Mouse (Mus musculus): ENCODE data around the gene Kctd19. TPM values are rescaled to one million over a fixed set of nuclear protein-coding genes. Genes with fewer than 3 reads are reported as not detected.

Gene Kctd19
- polyA plus RNA-seq, 1 experiment: 0.32 TPM

- TF ChIP-seq CTCF (IDR thresholded peaks at IDR 0.05; ENCODE audit: insufficient read depth, low read length) (no peak), POLR2A (IDR thresholded peaks at IDR 0.05; ENCODE audit: borderline replicate concordance, extremely low read depth, low read depth, low read length) (no peak)
- 91% methylated on average over 5 of the region's 5 CpGs for WGBS
Observed at GRCm38 (mm10) chr8:105400016-105400415, 13.3 kb downstream of the Kctd19 start.

DNA sequence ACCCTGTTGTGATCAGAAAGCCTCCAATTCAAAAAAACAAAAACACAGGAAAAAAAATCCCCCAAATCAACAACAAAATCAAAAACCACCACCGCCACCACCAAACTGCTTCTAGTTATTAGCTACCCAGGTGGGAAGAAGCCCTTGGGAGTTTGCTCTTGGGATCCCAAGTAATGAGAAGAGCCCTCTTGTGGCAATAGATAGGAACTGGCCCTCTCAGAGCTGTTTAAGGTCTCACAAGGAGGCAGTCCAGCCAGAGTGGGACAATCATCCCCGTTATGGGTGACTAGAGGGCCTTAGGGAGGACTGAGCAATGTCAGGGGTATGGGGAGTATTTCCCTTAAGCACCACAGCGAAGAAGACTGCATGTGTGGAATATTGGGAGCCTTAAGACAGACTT lies 15.6 kb downstream of the Kctd19 start:
- Histone ChIP-seq H3K4me3 (replicated peaks; ENCODE audit: extremely low read depth, low read depth, low read length) (no peak overlapping the region), H3K4me1 (ENCODE audit: control insufficient read depth, insufficient read depth, low read length) (peaks cover 5% of the 10 kb centered on the region; the same call in 1 of the 2 replicates)
- WGBS: 31% methylated on average over 3 of the region's 3 CpGs
- TF ChIP-seq CTCF (IDR thresholded peaks at IDR 0.05; ENCODE audit: insufficient read depth, low read length) (peak; percentile 34; the same call in 1 of the 2 replicates), POLR2A (IDR thresholded peaks at IDR 0.05; ENCODE audit: borderline replicate concordance, extremely low read depth, low read depth, low read length) (no peak)
- DNase-seq: no peak

More at GRCm38 (mm10) chr8:105400016-105400415, 13.3 kb downstream of the Kctd19 start:
- Histone ChIP-seq H3K4me1 (ENCODE audit: control insufficient read depth, insufficient read depth, low read length) (no peaks in the 10 kb centered on the region), H3K4me3 (replicated peaks; ENCODE audit: extremely low read depth, low read depth, low read length) (no peak overlapping the region)
- DNase-seq: no peak

GRCm38 (mm10) chr8:105393915-105394314 lies 19.4 kb downstream of the Kctd19 start:
- WGBS: 53% methylated on average over 7 of the region's 7 CpGs
- Histone ChIP-seq H3K4me1 (ENCODE audit: control insufficient read depth, insufficient read depth, low read length) (peaks cover 8% of the 10 kb centered on the region), H3K4me3 (replicated peaks; ENCODE audit: extremely low read depth, low read depth, low read length) (no peak overlapping the region)
- DNase-seq: peak; percentile 21
- TF ChIP-seq CTCF (IDR thresholded peaks at IDR 0.05; ENCODE audit: insufficient read depth, low read length) (no peak), POLR2A (IDR thresholded peaks at IDR 0.05; ENCODE audit: borderline replicate concordance, extremely low read depth, low read depth, low read length) (no peak)

- no peak overlapping the region for H3K4me3 ChIP-seq (replicated peaks; ENCODE audit: extremely low read depth, low read depth, low read length)
- WGBS: 67% methylated on average over 12 of the region's 12 CpGs
- TF ChIP-seq CTCF (IDR thresholded peaks at IDR 0.05; ENCODE audit: insufficient read depth, low read length) (no peak), POLR2A (IDR thresholded peaks at IDR 0.05; ENCODE audit: borderline replicate concordance, extremely low read depth, low read depth, low read length) (no peak)
- DNase-seq: no peak
- peaks cover 8% of the 10 kb centered on the region for H3K4me1 ChIP-seq (ENCODE audit: control insufficient read depth, insufficient read depth, low read length)
Observed at GRCm38 (mm10) chr8:105393089-105393787, 20.1 kb downstream of the Kctd19 start.

- TF ChIP-seq POLR2A (IDR thresholded peaks at IDR 0.05; ENCODE audit: borderline replicate concordance, extremely low read depth, low read depth, low read length) (no peak), CTCF (IDR thresholded peaks at IDR 0.05; ENCODE audit: insufficient read depth, low read length) (no peak)
- Histone ChIP-seq H3K4me3 (replicated peaks; ENCODE audit: extremely low read depth, low read depth, low read length) (no peak overlapping the region), H3K4me1 (ENCODE audit: control insufficient read depth, insufficient read depth, low read length) (peaks cover 5% of the 10 kb centered on the region)
- 28% methylated on average over 6 of the region's 6 CpGs for WGBS
- no peak for DNase-seq
Observed at GRCm38 (mm10) chr8:105389096-105389495, 24.2 kb downstream of the Kctd19 start.

DNA sequence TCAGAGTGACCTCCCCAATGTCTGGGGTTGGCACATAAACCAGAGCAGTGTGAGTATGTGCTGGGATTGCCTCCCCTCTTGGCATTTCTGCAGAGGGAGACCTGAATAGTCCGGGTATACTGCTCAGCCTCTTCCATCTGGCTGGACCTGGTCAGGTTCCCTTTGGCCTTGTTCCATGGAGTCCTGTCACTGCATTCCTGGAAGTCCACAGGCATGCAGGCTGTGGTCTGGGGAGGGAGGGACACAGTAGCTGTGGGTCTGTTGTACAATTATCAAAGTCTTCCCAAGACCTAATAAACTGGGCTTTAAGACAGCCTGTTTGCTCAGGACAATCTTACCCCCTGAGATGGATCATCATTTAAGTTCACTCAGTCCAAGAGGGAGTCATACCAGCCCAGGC lies 26.2 kb downstream of the Kctd19 start:
- TF ChIP-seq POLR2A (IDR thresholded peaks at IDR 0.05; ENCODE audit: borderline replicate concordance, extremely low read depth, low read depth, low read length) (no peak), CTCF (IDR thresholded peaks at IDR 0.05; ENCODE audit: insufficient read depth, low read length) (no peak)
- H3K4me3 ChIP-seq (replicated peaks; ENCODE audit: extremely low read depth, low read depth, low read length): no peak overlapping the region
- H3K4me1 ChIP-seq (ENCODE audit: control insufficient read depth, insufficient read depth, low read length): peaks cover 3% of the 10 kb centered on the region; the same call in 1 of the 2 replicates
- DNase-seq: no peak
- 43% methylated on average over 1 of the region's 1 CpGs for WGBS

DNA sequence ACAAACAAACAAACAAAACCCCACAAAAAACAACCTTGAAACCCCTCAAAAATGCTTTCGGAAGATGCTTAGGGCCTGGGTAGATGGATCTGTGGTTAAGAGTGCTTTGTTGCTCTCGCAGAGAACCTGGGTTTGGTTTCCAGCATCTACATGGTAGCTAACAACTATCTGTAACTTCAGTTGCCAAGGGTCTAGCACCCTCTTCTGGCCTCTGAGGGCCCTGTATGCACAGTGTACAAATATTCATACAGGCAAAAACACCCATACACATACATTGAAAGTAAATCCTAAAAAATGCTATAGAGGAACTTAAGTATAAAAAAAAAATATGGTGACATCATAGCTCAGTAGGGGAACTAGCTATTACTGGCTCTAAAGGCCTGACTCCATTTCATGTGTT lies 29.2 kb downstream of the Kctd19 start:
- DNase-seq: no peak
- Histone ChIP-seq H3K4me3 (replicated peaks; ENCODE audit: extremely low read depth, low read depth, low read length) (no peak overlapping the region), H3K4me1 (ENCODE audit: control insufficient read depth, insufficient read depth, low read length) (peaks cover under 1% of the 10 kb centered on the region; the same call in 1 of the 2 replicates)
- TF ChIP-seq CTCF (IDR thresholded peaks at IDR 0.05; ENCODE audit: insufficient read depth, low read length) (no peak), POLR2A (IDR thresholded peaks at IDR 0.05; ENCODE audit: borderline replicate concordance, extremely low read depth, low read depth, low read length) (no peak)
- WGBS: 98% methylated on average over 2 of the region's 2 CpGs

DNA sequence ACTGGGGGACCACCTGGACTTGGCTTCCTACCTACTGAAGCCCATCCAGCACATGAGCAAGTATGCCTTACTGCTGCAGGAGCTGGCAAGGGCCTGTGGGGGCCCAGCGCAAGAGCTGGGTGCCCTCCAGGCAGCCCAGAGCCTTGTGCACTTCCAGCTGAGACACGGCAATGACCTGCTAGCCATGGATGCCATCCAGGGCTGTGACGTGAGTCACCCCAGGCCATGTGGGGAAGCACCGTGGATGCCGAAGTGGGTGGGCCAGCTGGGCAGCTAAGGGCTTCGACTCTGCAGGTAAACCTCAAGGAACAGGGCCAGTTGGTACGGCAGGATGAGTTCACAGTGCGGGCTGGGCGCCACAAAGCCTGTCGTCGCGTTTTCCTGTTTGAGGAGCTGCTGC lies 33.0 kb downstream of the Kctd19 start:
- no peaks in the 10 kb centered on the region; the same call in 1 of the 2 replicates for H3K4me1 ChIP-seq (ENCODE audit: control insufficient read depth, insufficient read depth, low read length)
- TF ChIP-seq CTCF (IDR thresholded peaks at IDR 0.05; ENCODE audit: insufficient read depth, low read length): no peak
- TF ChIP-seq POLR2A (IDR thresholded peaks at IDR 0.05; ENCODE audit: borderline replicate concordance, extremely low read depth, low read depth, low read length): no peak
- DNase-seq: no peak
- WGBS: 80% methylated on average over 12 of the region's 12 CpGs
- H3K4me3 ChIP-seq (replicated peaks; ENCODE audit: extremely low read depth, low read depth, low read length): no peak overlapping the region

- TF ChIP-seq CTCF (IDR thresholded peaks at IDR 0.05; ENCODE audit: insufficient read depth, low read length): no peak
- no peak for TF ChIP-seq POLR2A (IDR thresholded peaks at IDR 0.05; ENCODE audit: borderline replicate concordance, extremely low read depth, low read depth, low read length)
- DNase-seq: peak; percentile 79
- peaks cover 2% of the 10 kb centered on the region; the same call in 1 of the 2 replicates for H3K4me1 ChIP-seq (ENCODE audit: control insufficient read depth, insufficient read depth, low read length)
- WGBS: 26% methylated on average over 19 of the region's 19 CpGs
- H3K4me3 ChIP-seq (replicated peaks; ENCODE audit: extremely low read depth, low read depth, low read length): no peak overlapping the region
Observed at GRCm38 (mm10) chr8:105378673-105379072, 34.6 kb downstream of the Kctd19 start.

DNA sequence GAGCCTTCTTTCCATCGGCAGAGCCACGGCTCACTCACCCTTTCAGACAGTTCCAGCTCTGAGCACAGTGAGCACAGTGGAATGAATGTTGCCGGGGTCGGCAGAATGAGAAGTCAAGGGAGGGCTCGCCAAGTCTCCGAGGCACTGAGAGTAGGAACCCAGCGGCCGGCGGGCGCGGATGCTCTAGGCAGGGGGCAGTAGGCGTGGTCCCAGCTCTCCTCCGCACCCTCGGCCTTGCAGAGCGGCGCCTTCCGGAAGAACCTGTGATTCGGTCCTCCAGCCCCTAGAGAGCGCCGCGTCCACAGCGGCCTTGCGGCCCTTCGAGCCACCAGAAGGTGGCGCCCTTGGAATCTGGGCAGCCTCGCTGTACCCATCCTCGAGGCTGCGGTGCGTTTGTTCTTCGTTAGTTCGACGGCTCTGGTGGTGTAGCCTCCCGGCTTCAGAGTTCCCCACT lies 38.8 kb downstream of the Kctd19 start:
- no peak for DNase-seq
- Histone ChIP-seq H3K4me3 (replicated peaks; ENCODE audit: extremely low read depth, low read depth, low read length) (no peak overlapping the region), H3K4me1 (ENCODE audit: control insufficient read depth, insufficient read depth, low read length) (peaks cover 2% of the 10 kb centered on the region; the same call in 1 of the 2 replicates)
- TF ChIP-seq CTCF (IDR thresholded peaks at IDR 0.05; ENCODE audit: insufficient read depth, low read length) (peak; percentile 59), POLR2A (IDR thresholded peaks at IDR 0.05; ENCODE audit: borderline replicate concordance, extremely low read depth, low read depth, low read length) (no peak)
- 33% methylated on average over 33 of the region's 33 CpGs for WGBS

Measured in lung, adult 2 months (tissue).